Mouse (Mus musculus) mature B cell (primary cell): Measurements from ENCODE around the gene Ccdc171.
"Not testable (repeated sequence)": the region's sequence is repeated elsewhere in the genome, so short reads cannot be mapped to it uniquely, and the experiment has no call there.

Experiments
- in situ Hi-C: fragments of 300-500 bp; cut with MboI; formaldehyde crosslinking; loops from 2 replicates; pipeline ENCODE4 v1.14.3; 2019

The Ccdc171 gene

GRCm38 (mm10) chr4:83656571-83656970, 131.2 kb downstream of the Ccdc171 start:
- in situ Hi-C loops = no loop called here

- in situ Hi-C loops = no loop called here
Observed at GRCm38 (mm10) chr4:83657021-83657420, 131.7 kb downstream of the Ccdc171 start.

- in situ Hi-C loops = no loop called here
Observed at GRCm38 (mm10) chr4:83658415-83658814, 133.1 kb downstream of the Ccdc171 start.

- in situ Hi-C loops = no loop called here
Observed at GRCm38 (mm10) chr4:83659411-83659810, 134.1 kb downstream of the Ccdc171 start.

GRCm38 (mm10) chr4:83661519-83662271, 136.3 kb downstream of the Ccdc171 start:
- in situ Hi-C loops = no loop called here

GRCm38 (mm10) chr4:83662301-83662700, 137.0 kb downstream of the Ccdc171 start:
- in situ Hi-C loops = no loop called here

- in situ Hi-C loops = no loop called here
Observed at GRCm38 (mm10) chr4:83669552-83669951, 144.2 kb downstream of the Ccdc171 start.

- in situ Hi-C loops = not testable (repeated sequence)
Observed at GRCm38 (mm10) chr4:83675308-83675707, 150.0 kb downstream of the Ccdc171 start.

- in situ Hi-C loops = no loop called here
Observed at GRCm38 (mm10) chr4:83676444-83676843, 151.1 kb downstream of the Ccdc171 start.

GRCm38 (mm10) chr4:83681081-83681480, 155.7 kb downstream of the Ccdc171 start:
- in situ Hi-C loops = no loop called here

- in situ Hi-C loops = no loop called here
Observed at GRCm38 (mm10) chr4:83682866-83683265, 157.5 kb downstream of the Ccdc171 start.

- in situ Hi-C loops = no loop called here
Observed at GRCm38 (mm10) chr4:83700190-83700589, 174.8 kb downstream of the Ccdc171 start.

GRCm38 (mm10) chr4:83716996-83717395, 191.7 kb downstream of the Ccdc171 start:
- in situ Hi-C loops = no loop called here

GRCm38 (mm10) chr4:83719816-83720215, 194.5 kb downstream of the Ccdc171 start:
- in situ Hi-C loops = no loop called here

GRCm38 (mm10) chr4:83725136-83725535, 199.8 kb downstream of the Ccdc171 start:
- in situ Hi-C loops = no loop called here

- in situ Hi-C loops = no loop called here
Observed at GRCm38 (mm10) chr4:83739137-83739890, 214.0 kb downstream of the Ccdc171 start.

GRCm38 (mm10) chr4:83739891-83740277, 214.5 kb downstream of the Ccdc171 start:
- in situ Hi-C loops = no loop called here

GRCm38 (mm10) chr4:83742806-83743460, 217.6 kb downstream of the Ccdc171 start:
- in situ Hi-C loops = no loop called here

GRCm38 (mm10) chr4:83775136-83775535, 249.8 kb downstream of the Ccdc171 start:
- in situ Hi-C loops = no loop called here

GRCm38 (mm10) chr4:83780044-83780443, 254.7 kb downstream of the Ccdc171 start:
- in situ Hi-C loops = no loop called here

GRCm38 (mm10) chr4:83785115-83785514, 259.8 kb downstream of the Ccdc171 start:
- in situ Hi-C loops = no loop called here

- in situ Hi-C loops = no loop called here
Observed at GRCm38 (mm10) chr4:83791811-83792210, 266.5 kb downstream of the Ccdc171 start.
